Mouse (Mus musculus) lung, embryonic 14.5 days (tissue): ENCODE data around the gene Ank3. TPM values are rescaled to one million over a fixed set of nuclear protein-coding genes. Genes with fewer than 3 reads are reported as not detected.
A peak's percentile ranks its signal among the peaks of the same experiment; 100 is the strongest.

ENCODE experiments used
- ATAC-seq: fragments of 200-750 bp; cut with Nextera tagmentation; 2 replicates; pipeline ENCODE4 v1.8.0; 2017; ENCODE audit warnings: mild to moderate bottlenecking, moderate TSS enrichment, moderate library complexity; ENCODE audit not compliant: insufficient read depth
- DNase-seq: peaks from one replicate; pipeline ENCODE4 v3.0.0-alpha.2; 2015
- H3K27ac ChIP-seq: fragments of 300-500 bp; sonication (generic); 2 replicates; pipeline ENCODE4 v1.5.1; 2014; ENCODE audit warnings: low read depth, mild to moderate bottlenecking, moderate library complexity
- H3K27me3 ChIP-seq: fragments of 300-500 bp; sonication (generic); 2 replicates; pipeline ENCODE4 v1.6.1; 2014; ENCODE audit warnings: low read length, control low read depth; ENCODE audit not compliant: insufficient read depth
- H3K36me3 ChIP-seq: fragments of 300-500 bp; sonication (generic); 2 replicates; pipeline ENCODE4 v1.6.1; 2014; ENCODE audit warnings: control low read depth; ENCODE audit not compliant: insufficient read depth
- H3K4me1 ChIP-seq: fragments of 300-500 bp; sonication (generic); 2 replicates; pipeline ENCODE4 v1.6.1; 2014; ENCODE audit warnings: antibody characterized with exemption, control low read depth; ENCODE audit not compliant: insufficient read depth
- H3K4me2 ChIP-seq: fragments of 300-500 bp; sonication (generic); 2 replicates; pipeline ENCODE4 v1.6.1; 2014; ENCODE audit warnings: mild to moderate bottlenecking
- H3K4me3 ChIP-seq: fragments of 300-500 bp; sonication (generic); 2 replicates; pipeline ENCODE4 v1.5.1; 2014; ENCODE audit warnings: low read depth, low read length
- H3K9ac ChIP-seq: fragments of 300-500 bp; sonication (generic); 2 replicates; pipeline ENCODE4 v1.6.1; 2014
- H3K9me3 ChIP-seq: fragments of 300-500 bp; sonication (generic); 2 replicates; pipeline ENCODE4 v1.6.1; 2016; ENCODE audit warnings: low read depth, low read length, control low read depth
- CTCF ChIP-seq: IDR thresholded peaks from 2 replicates; pipeline ENCODE4 v1.5.1; 2016; ENCODE audit warnings: antibody characterized with exemption, low read depth
- WGBS: fragments of 180-500 bp; shearing (Covaris S2); extraction: QIAGEN DNeasy Blood & Tissue Kit; methylation state at CpG from one replicate; pipeline ENCODE4 v1.1.7; 2014; 5-methylcytosine and 5-hydroxymethylcytosine counted together
- polyA plus RNA-seq: library from polyadenylated mRNA; unstranded; fragments of >200 nt; fragmentation: Nextera tagmentation; extraction: Ambion mirVana; gene quantifications from 2 replicates; pipeline ENCODE4 v1.2.1, GENCODE M21; 2014

Gene Ank3
- polyA plus RNA-seq, 1 experiment from 2014 or later, result 16.2 TPM

- Histone ChIP-seq H3K27me3 (no peaks in the 10 kb centered on the region; the same call in 1 of the 2 replicates), H3K4me2 (no peak overlapping the region), H3K27ac (no peak overlapping the region), H3K9ac (no peak overlapping the region), H3K36me3 (no peaks in the 10 kb centered on the region), H3K4me3 (no peak overlapping the region), H3K4me1 (peaks cover 6% of the 10 kb centered on the region; the same call in 1 of the 2 replicates), H3K9me3 (no peaks in the 10 kb centered on the region)
- WGBS, result 47% methylated on average over 15 of the region's 15 CpGs
- no peak for TF ChIP-seq CTCF
- no peak for ATAC-seq
- no peak for DNase-seq
These were observed 178.6 kb downstream of the Ank3 start for GRCm38 (mm10) chr10:69577061-69577728.

- TF ChIP-seq CTCF, result no peak
- WGBS, result 51% methylated on average over 7 of the region's 7 CpGs
- H3K4me1 ChIP-seq, result peaks cover 6% of the 10 kb centered on the region; the same call in 1 of the 2 replicates
These were observed 179.1 kb downstream of the Ank3 start for GRCm38 (mm10) chr10:69577729-69578061.

DNA sequence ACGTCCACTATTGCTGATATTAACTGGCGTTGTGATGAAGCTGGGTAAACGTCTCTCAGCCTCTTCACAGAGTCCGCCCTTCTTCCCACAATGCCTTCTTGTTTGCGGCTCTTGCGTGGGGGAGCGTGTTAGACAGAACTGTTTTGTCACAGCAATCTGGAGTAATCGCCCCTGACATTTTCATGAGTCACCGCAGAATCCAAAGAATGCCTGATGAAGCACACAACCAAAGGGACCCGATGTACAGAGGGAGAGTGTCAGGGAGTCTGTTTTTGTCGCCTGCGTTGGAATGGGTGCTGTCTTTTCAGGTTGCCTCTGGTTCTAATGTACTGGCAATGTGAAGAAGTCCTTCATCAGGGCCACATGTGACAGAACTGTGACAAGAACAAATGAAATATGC, 181.0 kb downstream of the Ank3 start:
- Histone ChIP-seq H3K4me3 (no peak overlapping the region), H3K9ac (no peak overlapping the region), H3K27me3 (no peaks in the 10 kb centered on the region; the same call in 1 of the 2 replicates), H3K36me3 (no peaks in the 10 kb centered on the region), H3K9me3 (no peaks in the 10 kb centered on the region), H3K4me2 (no peak overlapping the region), H3K4me1 (peaks cover 13% of the 10 kb centered on the region), H3K27ac (no peak overlapping the region)
- DNase-seq (no peak), ATAC-seq (no peak)
- 62% methylated on average over 12 of the region's 12 CpGs for WGBS
- TF ChIP-seq CTCF, result no peak

More at GRCm38 (mm10) chr10:69577729-69578061, 179.1 kb downstream of the Ank3 start:
- Histone ChIP-seq H3K9ac (no peak overlapping the region), H3K36me3 (no peaks in the 10 kb centered on the region), H3K9me3 (no peaks in the 10 kb centered on the region), H3K4me2 (no peak overlapping the region), H3K4me3 (no peak overlapping the region), H3K27me3 (no peaks in the 10 kb centered on the region; the same call in 1 of the 2 replicates), H3K27ac (no peak overlapping the region)
- DNase-seq (no peak), ATAC-seq (no peak)

DNA sequence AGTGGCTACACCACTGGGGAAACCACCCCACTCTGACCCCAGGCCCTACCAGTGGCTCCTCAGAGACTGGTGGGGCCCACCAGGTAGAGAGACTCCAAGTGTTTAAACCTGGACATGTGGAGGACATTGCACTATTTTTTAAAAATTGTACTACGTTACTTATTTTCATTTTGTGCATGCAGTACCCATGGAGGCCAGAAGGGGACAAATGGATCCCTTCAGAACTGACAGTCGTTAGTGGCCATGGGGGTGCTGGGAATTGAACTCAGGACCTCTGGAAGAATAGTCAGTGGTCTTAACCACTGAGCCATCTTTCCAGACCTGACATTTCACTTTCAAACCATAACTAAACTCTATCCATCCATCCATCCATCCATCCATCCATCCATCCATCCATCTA, 183.0 kb downstream of the Ank3 start:
- 98% methylated on average over 2 of the region's 2 CpGs for WGBS
- H3K9ac ChIP-seq, result no peak overlapping the region
- no peak overlapping the region for H3K4me2 ChIP-seq
- no peak for ATAC-seq
- no peaks in the 10 kb centered on the region for H3K36me3 ChIP-seq
- peak; percentile 31 for TF ChIP-seq CTCF
- no peak for DNase-seq
- peaks cover 13% of the 10 kb centered on the region for H3K4me1 ChIP-seq
- H3K4me3 ChIP-seq, result no peak overlapping the region
- no peaks in the 10 kb centered on the region; the same call in 1 of the 2 replicates for H3K27me3 ChIP-seq
- no peak overlapping the region for H3K27ac ChIP-seq
- no peaks in the 10 kb centered on the region for H3K9me3 ChIP-seq

DNA sequence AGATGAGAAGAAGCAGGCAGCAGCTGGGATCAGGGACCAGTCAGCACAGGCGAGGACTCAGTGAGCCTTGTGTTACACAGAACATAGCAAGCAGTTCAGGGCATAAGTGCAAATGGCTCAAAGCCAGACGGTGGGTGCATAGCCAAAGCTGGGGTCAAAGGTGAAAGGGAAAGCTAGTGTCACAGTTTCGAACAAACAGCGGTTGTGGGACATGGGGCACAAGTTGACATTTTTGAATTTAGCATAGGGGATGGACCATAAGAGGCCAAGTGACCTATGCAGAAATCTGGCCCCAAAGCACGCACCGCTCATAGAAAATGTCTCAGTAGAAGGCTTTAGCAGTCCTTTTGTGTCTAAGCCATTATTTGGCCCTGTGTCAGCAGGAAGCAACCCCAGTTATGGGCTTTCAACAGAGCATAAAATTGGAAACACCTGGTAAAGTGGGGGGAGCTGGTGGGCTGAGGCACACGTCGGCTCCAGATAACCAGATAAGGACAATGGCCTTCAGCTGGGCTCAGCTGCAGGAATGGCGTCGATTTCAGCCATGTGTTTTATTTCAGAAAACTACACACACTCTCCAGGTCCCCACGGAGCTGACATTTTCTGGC, 185.4 kb downstream of the Ank3 start:
- Histone ChIP-seq H3K4me2 (0 out of 2 replicates have a peak overlapping the region, but pooled peaks have one; percentile 12), H3K9me3 (no peaks in the 10 kb centered on the region), H3K27ac (peak overlapping the region; percentile 46; the same call in 1 of the 2 replicates), H3K4me3 (no peak overlapping the region), H3K36me3 (no peaks in the 10 kb centered on the region), H3K27me3 (no peaks in the 10 kb centered on the region), H3K4me1 (peaks cover 8% of the 10 kb centered on the region), H3K9ac (no peak overlapping the region)
- ATAC-seq, result peak; percentile 52; the same call in 1 of the 2 replicates
- TF ChIP-seq CTCF, result no peak
- peak; percentile 61 for DNase-seq
- 22% methylated on average over 11 of the region's 11 CpGs for WGBS

DNA sequence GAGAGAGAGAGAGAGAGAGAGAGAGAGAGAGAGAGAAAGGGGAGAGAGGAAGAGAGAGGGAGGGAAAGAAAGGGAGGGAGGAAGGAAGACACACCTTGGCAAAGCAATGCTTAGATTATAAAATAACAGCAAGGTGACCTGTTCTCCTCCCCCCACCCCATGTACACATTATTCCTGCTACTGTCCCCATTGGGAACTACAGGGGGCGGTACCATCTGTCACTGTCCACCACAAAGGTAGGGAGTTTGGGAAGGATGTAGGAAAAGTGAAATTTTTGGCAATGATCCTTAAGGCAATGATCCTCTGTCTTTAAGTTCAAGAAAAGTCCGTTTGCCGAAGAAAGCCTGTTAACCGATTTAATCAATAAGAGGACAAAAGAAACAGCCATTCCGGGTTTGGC, 186.0 kb downstream of the Ank3 start:
- no peaks in the 10 kb centered on the region for H3K36me3 ChIP-seq
- H3K9ac ChIP-seq, result no peak overlapping the region
- H3K9me3 ChIP-seq, result no peaks in the 10 kb centered on the region
- peaks cover 8% of the 10 kb centered on the region for H3K4me1 ChIP-seq
- WGBS, result 80% methylated on average over 5 of the region's 5 CpGs
- H3K4me2 ChIP-seq, result no peak overlapping the region
- H3K27ac ChIP-seq, result no peak overlapping the region
- ATAC-seq (no peak), DNase-seq (no peak)
- no peak overlapping the region for H3K4me3 ChIP-seq
- no peaks in the 10 kb centered on the region for H3K27me3 ChIP-seq
- TF ChIP-seq CTCF, result no peak

GRCm38 (mm10) chr10:69585271-69585670, 186.7 kb downstream of the Ank3 start:
- H3K9ac ChIP-seq, result no peak overlapping the region

More at GRCm38 (mm10) chr10:69585271-69585670, 186.7 kb downstream of the Ank3 start:
- H3K27ac ChIP-seq, result no peak overlapping the region
- no peak overlapping the region for H3K4me3 ChIP-seq
- DNase-seq (no peak), ATAC-seq (no peak)
- no peak overlapping the region for H3K4me2 ChIP-seq
- no peak for TF ChIP-seq CTCF
- H3K9me3 ChIP-seq, result no peaks in the 10 kb centered on the region
- H3K4me1 ChIP-seq, result peaks cover 8% of the 10 kb centered on the region
- H3K27me3 ChIP-seq, result no peaks in the 10 kb centered on the region
- H3K36me3 ChIP-seq, result no peaks in the 10 kb centered on the region
- WGBS, result 79% methylated on average over 3 of the region's 3 CpGs
